Mouse (Mus musculus): ENCODE measurements around the gene Ergic3. TPM values are rescaled to one million over a fixed set of nuclear protein-coding genes. Genes with fewer than 3 reads are reported as not detected.

The Ergic3 gene
- total RNA-seq, 2 experiments from 2014 or later, result 86.5 to 91.5 TPM

GRCm38 (mm10) chr2:156066126-156066525, 58.3 kb downstream of the Ergic3 start:
- DNase-seq, result no peak

Other genes with a start within 250 kb of the Ergic3 start
- under 1 TPM; 0.07 TPM for gene Mmp24, start 232.7 kb upstream of the Ergic3 start, total RNA-seq (2021)
- 10 to 100 TPM; 11.0 to 11.5 TPM for gene BC029722, start 188.6 kb upstream of the Ergic3 start, total RNA-seq (2021)
- gene Eif6, start 181.1 kb upstream of the Ergic3 start, total RNA-seq (2021), result 10 to 100 TPM; 86.4 to 95.7 TPM
- not detected for gene Fam83c, start 173.2 kb upstream of the Ergic3 start, total RNA-seq (2021)
- 100 to 1,000 TPM; 149 to 164 TPM for gene Uqcc1, start 77.7 kb upstream of the Ergic3 start, total RNA-seq (2021)
- gene Gm15557, start 67.3 kb upstream of the Ergic3 start, total RNA-seq (2021), result not detected
- gene Gdf5, start 62.7 kb upstream of the Ergic3 start, total RNA-seq (2021), result under 1 TPM in 1 of 2 experiments, not detected in 1; 0.12 TPM
- 10 to 100 TPM; 11.9 to 14.4 TPM for gene Cep250, start 51.6 kb upstream of the Ergic3 start, total RNA-seq (2021)
- under 1 TPM; 0.18 to 0.21 TPM for gene 6430550D23Rik, start 68 bp upstream of the Ergic3 start, total RNA-seq (2021)
- not detected for gene Fer1l4, start 44.9 kb downstream of the Ergic3 start, total RNA-seq (2021)
- gene Spag4, start 57.1 kb downstream of the Ergic3 start, total RNA-seq (2021), result 1 to 10 TPM in 1 of 2 experiments, under 1 TPM in 1; 0.79 to 1.5 TPM
- gene Cpne1, start 103.9 kb downstream of the Ergic3 start, total RNA-seq (2021), result 10 to 100 TPM; 16.4 to 19.3 TPM
- gene Rbm12, start 103.9 kb downstream of the Ergic3 start, total RNA-seq (2021), result 10 to 100 TPM; 40.2 to 43.6 TPM
- 10 to 100 TPM; 30.3 to 33.8 TPM for gene Gm28036, start 119.0 kb downstream of the Ergic3 start, total RNA-seq (2021)
- 100 to 1,000 TPM; 273 to 278 TPM for gene Romo1, start 136.0 kb downstream of the Ergic3 start, total RNA-seq (2021)
- gene Nfs1, start 136.1 kb downstream of the Ergic3 start, total RNA-seq (2021), result 10 to 100 TPM; 51.5 to 51.9 TPM
- gene Rbm39, start 172.2 kb downstream of the Ergic3 start, total RNA-seq (2021), result 100 to 1,000 TPM; 264 to 286 TPM
- gene Phf20, start 188.4 kb downstream of the Ergic3 start, total RNA-seq (2021), result 10 to 100 TPM; 20.5 to 21.3 TPM